Mouse (Mus musculus): ENCODE measurements at regions not wholly inside any gene's neighbourhood (a gene's known extent, or its start where the extent isn't known, plus 50 kb on each side); places are given as distances from the start of the nearest gene placed in this dataset.

GRCm38 (mm10) chr11:66605998-66606397 lies 80.2 kb upstream of the Shisa6 start:
- Histone ChIP-seq H3K9ac (no peak overlapping the region), H3K4me3 (no peak overlapping the region), H3K27me3 (replicated peaks) (no peaks in the 10 kb centered on the region), H3K36me3 (replicated peaks) (no peaks in the 10 kb centered on the region), H3K4me1 (no peaks in the 10 kb centered on the region), H3K9me3 (no peaks in the 10 kb centered on the region), H3K27ac (no peak overlapping the region), H3K4me2 (no peak overlapping the region)
- 86% methylated on average over 3 of the region's 3 CpGs for WGBS
- ATAC-seq (replicated peaks): no peak

GRCm38 (mm10) chr11:66606646-66607045 lies 80.9 kb upstream of the Shisa6 start:
- no peak overlapping the region for H3K27ac ChIP-seq
- H3K4me3 ChIP-seq: no peak overlapping the region
- H3K4me1 ChIP-seq: no peaks in the 10 kb centered on the region
- H3K27me3 ChIP-seq (replicated peaks): no peaks in the 10 kb centered on the region
- no peaks in the 10 kb centered on the region for H3K36me3 ChIP-seq (replicated peaks)
- ATAC-seq (replicated peaks): no peak
- 33% methylated on average over 9 of the region's 9 CpGs for WGBS
- no peak overlapping the region for H3K9ac ChIP-seq
- H3K4me2 ChIP-seq: no peak overlapping the region
- no peaks in the 10 kb centered on the region for H3K9me3 ChIP-seq

GRCm38 (mm10) chr11:66609733-66610132 lies 84.0 kb upstream of the Shisa6 start:
- Histone ChIP-seq H3K9me3 (no peaks in the 10 kb centered on the region), H3K27me3 (replicated peaks) (no peaks in the 10 kb centered on the region), H3K4me1 (no peaks in the 10 kb centered on the region), H3K27ac (no peak overlapping the region), H3K9ac (no peak overlapping the region), H3K4me2 (no peak overlapping the region), H3K4me3 (no peak overlapping the region), H3K36me3 (replicated peaks) (no peaks in the 10 kb centered on the region)
- no peak for ATAC-seq (replicated peaks)
- 83% methylated on average over 2 of the region's 2 CpGs for WGBS

- Histone ChIP-seq H3K9me3 (no peaks in the 10 kb centered on the region), H3K4me3 (no peak overlapping the region), H3K9ac (no peak overlapping the region), H3K27me3 (replicated peaks) (no peaks in the 10 kb centered on the region), H3K27ac (no peak overlapping the region), H3K4me2 (no peak overlapping the region), H3K36me3 (replicated peaks) (no peaks in the 10 kb centered on the region), H3K4me1 (no peaks in the 10 kb centered on the region)
- WGBS: 20% methylated on average over 6 of the region's 6 CpGs
- ATAC-seq (replicated peaks): no peak
Measured at GRCm38 (mm10) chr11:66613150-66613549, 87.4 kb upstream of the Shisa6 start.

- ATAC-seq (replicated peaks): no peak
- Histone ChIP-seq H3K4me1 (no peaks in the 10 kb centered on the region), H3K27me3 (replicated peaks) (no peaks in the 10 kb centered on the region), H3K9me3 (no peaks in the 10 kb centered on the region), H3K9ac (no peak overlapping the region), H3K36me3 (replicated peaks) (no peaks in the 10 kb centered on the region), H3K4me2 (no peak overlapping the region), H3K27ac (no peak overlapping the region), H3K4me3 (no peak overlapping the region)
- 91% methylated on average over 4 of the region's 4 CpGs for WGBS
Measured at GRCm38 (mm10) chr11:66625491-66625890, 99.7 kb upstream of the Shisa6 start.

- Histone ChIP-seq H3K27me3 (replicated peaks) (no peaks in the 10 kb centered on the region), H3K27ac (no peak overlapping the region), H3K9me3 (no peaks in the 10 kb centered on the region), H3K4me1 (no peaks in the 10 kb centered on the region), H3K9ac (no peak overlapping the region), H3K4me3 (no peak overlapping the region), H3K4me2 (no peak overlapping the region), H3K36me3 (replicated peaks) (no peaks in the 10 kb centered on the region)
- 92% methylated on average over 3 of the region's 3 CpGs for WGBS
- no peak for ATAC-seq (replicated peaks)
Measured at GRCm38 (mm10) chr11:66656810-66657209, 131.0 kb upstream of the Shisa6 start.

- WGBS: 34% methylated on average over 2 of the region's 2 CpGs
Measured at GRCm38 (mm10) chr11:66674581-66674980, 148.8 kb upstream of the Shisa6 start.

GRCm38 (mm10) chr11:66680057-66680621 lies 154.4 kb upstream of the Shisa6 start:
- 71% methylated on average over 4 of the region's 4 CpGs for WGBS
- Histone ChIP-seq H3K9me3 (no peaks in the 10 kb centered on the region), H3K9ac (no peak overlapping the region), H3K4me2 (no peak overlapping the region), H3K27ac (no peak overlapping the region), H3K4me3 (no peak overlapping the region), H3K36me3 (replicated peaks) (no peaks in the 10 kb centered on the region), H3K27me3 (replicated peaks) (no peaks in the 10 kb centered on the region), H3K4me1 (no peaks in the 10 kb centered on the region)
- no peak for ATAC-seq (replicated peaks)

More at GRCm38 (mm10) chr11:66674581-66674980, 148.8 kb upstream of the Shisa6 start:
- Histone ChIP-seq H3K27ac (no peak overlapping the region), H3K4me2 (no peak overlapping the region), H3K9me3 (no peaks in the 10 kb centered on the region), H3K36me3 (replicated peaks) (no peaks in the 10 kb centered on the region), H3K4me1 (no peaks in the 10 kb centered on the region), H3K27me3 (replicated peaks) (no peaks in the 10 kb centered on the region), H3K9ac (no peak overlapping the region), H3K4me3 (no peak overlapping the region)
- ATAC-seq (replicated peaks): no peak

- H3K9ac ChIP-seq: no peak overlapping the region
- no peaks in the 10 kb centered on the region for H3K36me3 ChIP-seq (replicated peaks)
- 95% methylated on average over 4 of the region's 4 CpGs for WGBS
- no peak for ATAC-seq (replicated peaks)
- H3K27ac ChIP-seq: no peak overlapping the region
- H3K4me3 ChIP-seq: no peak overlapping the region
- no peaks in the 10 kb centered on the region for H3K27me3 ChIP-seq (replicated peaks)
- no peaks in the 10 kb centered on the region for H3K4me1 ChIP-seq
- H3K4me2 ChIP-seq: no peak overlapping the region
- H3K9me3 ChIP-seq: no peaks in the 10 kb centered on the region
Measured at GRCm38 (mm10) chr11:66681892-66682291, 156.1 kb upstream of the Shisa6 start.

- 63% methylated on average over 4 of the region's 4 CpGs for WGBS
- Histone ChIP-seq H3K27me3 (replicated peaks) (no peaks in the 10 kb centered on the region), H3K4me3 (no peak overlapping the region), H3K9ac (no peak overlapping the region), H3K4me1 (no peaks in the 10 kb centered on the region), H3K36me3 (replicated peaks) (no peaks in the 10 kb centered on the region), H3K4me2 (no peak overlapping the region), H3K27ac (no peak overlapping the region), H3K9me3 (no peaks in the 10 kb centered on the region)
- ATAC-seq (replicated peaks): no peak
Measured at GRCm38 (mm10) chr11:66684181-66684580, 158.4 kb upstream of the Shisa6 start.

- 65% methylated on average over 5 of the region's 5 CpGs for WGBS
- no peak overlapping the region for H3K9ac ChIP-seq
- no peak for ATAC-seq (replicated peaks)
- H3K4me2 ChIP-seq: no peak overlapping the region
- H3K4me1 ChIP-seq: no peaks in the 10 kb centered on the region
- no peak overlapping the region for H3K4me3 ChIP-seq
- no peaks in the 10 kb centered on the region for H3K27me3 ChIP-seq (replicated peaks)
- no peak overlapping the region for H3K27ac ChIP-seq
- H3K9me3 ChIP-seq: no peaks in the 10 kb centered on the region
- H3K36me3 ChIP-seq (replicated peaks): no peaks in the 10 kb centered on the region
Measured at GRCm38 (mm10) chr11:66694651-66695266, 169.0 kb upstream of the Shisa6 start.

- no peak overlapping the region for H3K4me3 ChIP-seq
- H3K27me3 ChIP-seq (replicated peaks): no peaks in the 10 kb centered on the region
- H3K9me3 ChIP-seq: no peaks in the 10 kb centered on the region
- H3K4me2 ChIP-seq: no peak overlapping the region
- H3K9ac ChIP-seq: no peak overlapping the region
- H3K36me3 ChIP-seq (replicated peaks): no peaks in the 10 kb centered on the region
- WGBS: 59% methylated on average over 1 of the region's 1 CpGs
- H3K27ac ChIP-seq: no peak overlapping the region
- no peaks in the 10 kb centered on the region for H3K4me1 ChIP-seq
- no peak for ATAC-seq (replicated peaks)
Measured at GRCm38 (mm10) chr11:66696791-66697190, 171.0 kb upstream of the Shisa6 start.

GRCm38 (mm10) chr11:66745479-66745878 lies 166.3 kb upstream of the Pirt start:
- WGBS: 61% methylated on average over 1 of the region's 1 CpGs
- Histone ChIP-seq H3K27ac (no peak overlapping the region), H3K4me2 (no peak overlapping the region), H3K9ac (no peak overlapping the region), H3K27me3 (replicated peaks) (no peaks in the 10 kb centered on the region), H3K4me1 (no peaks in the 10 kb centered on the region), H3K9me3 (peaks cover 3% of the 10 kb centered on the region; the same call in 1 of the 2 replicates), H3K36me3 (replicated peaks) (no peaks in the 10 kb centered on the region), H3K4me3 (no peak overlapping the region)
- no peak for ATAC-seq (replicated peaks)

All from midbrain, embryonic 15.5 days (tissue).